Mouse (Mus musculus) right cerebral cortex, postnatal 36 days (tissue): ENCODE measurements around the gene Trnp1.

Experiments used
- DNase-seq, 2 experiments: peaks; one replicate each; pipeline ENCODE4 v3.0.0; 2022; ENCODE audit warnings: low spot score in 2 of 2, mixed read lengths in 1 of 2

The Trnp1 gene

GRCm38 (mm10) chr4:133460006-133460405, 38.3 kb downstream of the Trnp1 start:
- DNase-seq: no peak

- DNase-seq: no peak
Measured at GRCm38 (mm10) chr4:133458044-133458443, 40.3 kb downstream of the Trnp1 start.

GRCm38 (mm10) chr4:133452433-133452832, 45.9 kb downstream of the Trnp1 start:
- no peak for DNase-seq

- peak; percentile 22 to 32 for DNase-seq
Measured at GRCm38 (mm10) chr4:133451536-133451935, 46.8 kb downstream of the Trnp1 start.

- no peak for DNase-seq
Measured at GRCm38 (mm10) chr4:133449726-133450125, 48.6 kb downstream of the Trnp1 start.

- no peak for DNase-seq
Measured at GRCm38 (mm10) chr4:133448708-133449388, 49.5 kb downstream of the Trnp1 start.

GRCm38 (mm10) chr4:133447967-133448366, 50.4 kb downstream of the Trnp1 start:
- DNase-seq: no peak

GRCm38 (mm10) chr4:133447366-133447765, 51.0 kb downstream of the Trnp1 start:
- DNase-seq: no peak

- DNase-seq: no peak
Measured at GRCm38 (mm10) chr4:133445727-133446126, 52.6 kb downstream of the Trnp1 start.

- no peak for DNase-seq
Measured at GRCm38 (mm10) chr4:133443085-133443484, 55.3 kb downstream of the Trnp1 start.

- DNase-seq: no peak
Measured at GRCm38 (mm10) chr4:133442194-133442593, 56.2 kb downstream of the Trnp1 start.
